Mouse (Mus musculus): ENCODE data around the gene Naip5.
A peak's percentile ranks its signal among the peaks of the same experiment; 100 is the strongest.
"Not testable (repeated sequence)": the region's sequence is repeated elsewhere in the genome, so short reads cannot be mapped to it uniquely, and the experiment has no call there.

Naip5 gene

GRCm38 (mm10) chr13:100246223-100246622 is at the start of gene Naip5:
Naip5 (minus strand) TSS chr13:100246323.
- DNase-seq (ENCODE audit: low read depth, low spot score), result not testable (repeated sequence)

- DNase-seq (ENCODE audit: low read depth, low spot score), result no peak
These were observed 38.5 kb upstream of the Naip5 start for GRCm38 (mm10) chr13:100284611-100285010.

GRCm38 (mm10) chr13:100271474-100272132 is 25.5 kb upstream of the Naip5 start:
- not testable (repeated sequence) for DNase-seq (ENCODE audit: low read depth, low spot score)

- DNase-seq (ENCODE audit: low read depth, low spot score), result not testable (repeated sequence)
These were observed 10.9 kb upstream of the Naip5 start for GRCm38 (mm10) chr13:100256996-100257395.

- not testable (repeated sequence) for DNase-seq (ENCODE audit: low read depth, low spot score)
These were observed 9.8 kb upstream of the Naip5 start for GRCm38 (mm10) chr13:100255925-100256324.

GRCm38 (mm10) chr13:100251897-100252296 is 5.8 kb upstream of the Naip5 start:
- not testable (repeated sequence) for DNase-seq (ENCODE audit: low read depth, low spot score)

GRCm38 (mm10) chr13:100246896-100247519 is 885 bp upstream of the Naip5 start:
- not testable (repeated sequence) for DNase-seq (ENCODE audit: low read depth, low spot score)

GRCm38 (mm10) chr13:100243702-100244101 is 2.4 kb downstream of the Naip5 start:
- DNase-seq (ENCODE audit: low read depth, low spot score), result no peak

GRCm38 (mm10) chr13:100213683-100214082 is 32.4 kb downstream of the Naip5 start:
- not testable (repeated sequence) for DNase-seq (ENCODE audit: low read depth, low spot score)

- DNase-seq (ENCODE audit: low read depth, low spot score), result peak; percentile 53
These were observed 35.6 kb downstream of the Naip5 start for GRCm38 (mm10) chr13:100210540-100210939.

- no peak for DNase-seq (ENCODE audit: low read depth, low spot score)
These were observed 42.8 kb downstream of the Naip5 start for GRCm38 (mm10) chr13:100203319-100203718.

GRCm38 (mm10) chr13:100201659-100202333 is 44.3 kb downstream of the Naip5 start, which contains the start of gene Naip2:
Naip2 (minus strand) TSS chr13:100202092.
- not testable (repeated sequence) for DNase-seq (ENCODE audit: low read depth, low spot score)

GRCm38 (mm10) chr13:100200778-100201177 is 45.3 kb downstream of the Naip5 start:
- no peak for DNase-seq (ENCODE audit: low read depth, low spot score)

GRCm38 (mm10) chr13:100195421-100195820 is 50.7 kb downstream of the Naip5 start:
- DNase-seq (ENCODE audit: low read depth, low spot score), result no peak

GRCm38 (mm10) chr13:100183111-100183510 is 63.0 kb downstream of the Naip5 start:
- DNase-seq (ENCODE audit: low read depth, low spot score), result not testable (repeated sequence)

GRCm38 (mm10) chr13:100174360-100174759 is 71.8 kb downstream of the Naip5 start:
- not testable (repeated sequence) for DNase-seq (ENCODE audit: low read depth, low spot score)

GRCm38 (mm10) chr13:100166378-100166777 is 79.7 kb downstream of the Naip5 start:
- not testable (repeated sequence) for DNase-seq (ENCODE audit: low read depth, low spot score)

GRCm38 (mm10) chr13:100162467-100162866 is 83.7 kb downstream of the Naip5 start:
- not testable (repeated sequence) for DNase-seq (ENCODE audit: low read depth, low spot score)
